Mouse (Mus musculus) midbrain, embryonic 10.5 days (tissue): ENCODE measurements around the gene Pcsk5. TPM values are rescaled to one million over a fixed set of nuclear protein-coding genes. Genes with fewer than 3 reads are reported as not detected.
"Not testable (repeated sequence)": the region's sequence is repeated elsewhere in the genome, so short reads cannot be mapped to it uniquely, and the experiment has no call there.

Experiments used
- DNase-seq: peaks from one replicate; pipeline ENCODE4 v3.0.0-alpha.2; 2017; ENCODE audit warnings: low spot score
- H3K27ac ChIP-seq: fragments of 300-500 bp; sonication (generic); replicated peaks from 2 replicates; pipeline ENCODE4 v1.5.1; 2016; ENCODE audit warnings: mild to moderate bottlenecking
- H3K27me3 ChIP-seq: fragments of 300-500 bp; sonication (generic); 2 replicates; pipeline ENCODE4 v1.6.1; 2016; ENCODE audit warnings: low read depth, mild to moderate bottlenecking; ENCODE audit not compliant: poor library complexity, severe bottlenecking
- H3K36me3 ChIP-seq: fragments of 300-500 bp; sonication (generic); 2 replicates; pipeline ENCODE4 v1.6.1; 2016; ENCODE audit warnings: mild to moderate bottlenecking, moderate library complexity
- H3K4me1 ChIP-seq: fragments of 300-500 bp; sonication (generic); 2 replicates; pipeline ENCODE4 v1.6.1; 2016
- H3K4me3 ChIP-seq: fragments of 300-500 bp; sonication (generic); 2 replicates; pipeline ENCODE4 v1.5.1; 2016; ENCODE audit warnings: mild to moderate bottlenecking, moderate library complexity
- H3K9me3 ChIP-seq: fragments of 300-500 bp; sonication (generic); replicated peaks from 2 replicates; pipeline ENCODE4 v1.6.1; 2016; ENCODE audit warnings: mild to moderate bottlenecking
- WGBS: fragments of 180-500 bp; shearing (Covaris S2); methylation state at CpG from one replicate; pipeline ENCODE4 v1.1.7; 2016; 5-methylcytosine and 5-hydroxymethylcytosine counted together
- polyA plus RNA-seq: library from polyadenylated mRNA; unstranded; fragments of >200 nt; fragmentation: Nextera tagmentation; extraction: Ambion mirVana; gene quantifications from 2 replicates; pipeline ENCODE4 v1.2.1, GENCODE M21; 2016

Gene Pcsk5
- polyA plus RNA-seq, 1 experiment from 2014 or later = 6.6 TPM

DNA sequence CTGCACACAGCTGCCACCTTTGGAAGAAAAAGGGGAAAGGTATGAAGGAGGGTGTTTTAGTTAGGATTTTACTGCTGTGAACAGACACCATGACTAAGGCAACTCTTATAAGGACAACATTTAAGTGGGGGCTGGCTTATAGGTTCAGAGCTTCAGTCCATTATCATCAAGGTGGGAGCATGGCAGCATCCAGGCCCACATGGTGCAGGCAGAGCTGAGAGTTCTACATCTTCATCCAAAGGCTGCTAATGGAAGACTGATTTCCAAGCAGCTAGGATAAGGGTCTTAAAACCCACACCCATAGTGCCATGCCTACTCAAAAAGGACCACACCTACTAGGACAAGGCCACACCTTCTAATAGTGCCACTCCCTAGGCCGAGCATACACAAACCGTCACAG is 364.3 kb downstream of the Pcsk5 start:
- H3K4me1 ChIP-seq, H3K36me3 ChIP-seq, H3K9me3 ChIP-seq, H3K27ac ChIP-seq, H3K4me3 ChIP-seq, DNase-seq, H3K27me3 ChIP-seq: not testable (repeated sequence)
- 86% methylated on average over 2 of the region's 2 CpGs for WGBS

DNA sequence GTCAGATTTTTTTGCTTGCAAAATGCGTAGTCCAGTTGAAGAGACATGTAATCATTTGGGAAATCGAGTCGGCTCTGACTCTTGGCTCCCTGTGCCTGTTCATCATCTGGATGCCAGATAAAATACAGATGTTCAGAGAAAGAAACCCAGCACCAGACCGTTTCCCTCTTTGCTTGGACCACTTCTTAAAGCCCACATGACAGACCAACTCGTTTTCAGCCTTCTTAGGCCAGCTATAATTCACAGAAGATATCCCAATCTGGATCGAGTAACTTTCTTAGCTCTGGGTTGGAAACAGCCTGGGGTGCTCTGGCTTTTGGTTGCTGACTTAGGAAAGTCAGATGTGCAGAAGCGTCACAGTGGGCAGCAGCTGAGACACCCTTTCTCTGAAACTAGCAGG is 365.6 kb downstream of the Pcsk5 start:
- Histone ChIP-seq H3K36me3 (no peaks in the 10 kb centered on the region), H3K9me3 (no peaks in the 10 kb centered on the region), H3K4me1 (no peaks in the 10 kb centered on the region), H3K4me3 (no peak overlapping the region), H3K27ac (no peak overlapping the region), H3K27me3 (no peaks in the 10 kb centered on the region)
- DNase-seq = no peak
- 81% methylated on average over 7 of the region's 7 CpGs for WGBS

DNA sequence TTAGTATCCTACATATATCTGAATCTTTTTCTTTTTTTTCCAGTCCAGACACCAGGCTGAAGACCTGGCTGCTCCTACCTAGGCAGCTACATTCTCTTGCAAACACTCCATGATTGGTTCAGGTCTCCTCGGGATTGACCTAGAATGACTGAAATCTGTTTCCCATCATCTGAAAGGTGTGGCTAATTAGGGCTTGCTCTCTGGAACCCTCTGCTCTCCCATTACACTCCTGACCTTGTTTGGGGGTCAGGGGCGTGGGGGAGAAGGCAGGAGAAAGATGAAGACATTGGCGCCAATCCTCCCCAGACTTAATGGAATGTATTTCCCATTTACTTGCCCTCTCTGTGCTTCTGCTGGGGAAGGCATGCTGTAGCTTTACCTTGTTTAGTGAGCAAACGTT is 366.2 kb downstream of the Pcsk5 start:
- DNase-seq = no peak
- H3K4me3 ChIP-seq = no peak overlapping the region
- no peaks in the 10 kb centered on the region for H3K9me3 ChIP-seq
- no peaks in the 10 kb centered on the region for H3K4me1 ChIP-seq
- H3K27me3 ChIP-seq = no peaks in the 10 kb centered on the region
- 78% methylated on average over 4 of the region's 4 CpGs for WGBS
- H3K36me3 ChIP-seq = no peaks in the 10 kb centered on the region
- no peak overlapping the region for H3K27ac ChIP-seq

DNA sequence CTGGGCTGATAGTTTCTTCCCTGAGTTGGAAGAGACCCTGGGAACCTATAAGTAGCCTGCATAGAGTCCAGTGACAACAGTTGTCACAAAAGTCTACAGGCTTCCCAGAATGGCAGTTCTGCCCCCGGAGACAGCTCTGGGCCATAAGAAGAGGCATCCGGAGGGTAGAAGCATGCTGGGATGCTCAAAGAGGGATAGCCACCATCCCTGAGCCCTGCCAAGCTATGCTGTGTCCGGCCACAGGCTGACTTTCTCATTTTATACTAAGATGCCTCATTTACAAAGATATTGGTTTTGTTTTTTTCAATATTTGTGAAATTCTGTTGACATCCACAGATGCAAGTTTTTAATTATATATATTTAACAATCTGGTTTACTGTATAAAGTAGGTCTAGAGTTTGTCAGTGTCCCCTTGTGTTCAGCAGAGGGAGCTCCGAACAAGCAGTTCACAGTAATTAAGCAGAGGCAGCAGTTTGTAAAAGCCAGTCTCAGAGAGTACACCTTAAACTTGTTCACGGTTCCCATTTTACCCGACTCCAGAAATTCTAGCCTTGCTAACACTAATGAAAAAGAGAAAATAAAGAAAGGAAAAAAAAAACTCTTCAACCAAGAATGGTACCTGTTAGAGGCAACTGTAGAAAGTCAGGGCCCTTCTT is 369.7 kb downstream of the Pcsk5 start:
- H3K36me3 ChIP-seq = no peaks in the 10 kb centered on the region
- H3K4me1 ChIP-seq = no peaks in the 10 kb centered on the region

DNA sequence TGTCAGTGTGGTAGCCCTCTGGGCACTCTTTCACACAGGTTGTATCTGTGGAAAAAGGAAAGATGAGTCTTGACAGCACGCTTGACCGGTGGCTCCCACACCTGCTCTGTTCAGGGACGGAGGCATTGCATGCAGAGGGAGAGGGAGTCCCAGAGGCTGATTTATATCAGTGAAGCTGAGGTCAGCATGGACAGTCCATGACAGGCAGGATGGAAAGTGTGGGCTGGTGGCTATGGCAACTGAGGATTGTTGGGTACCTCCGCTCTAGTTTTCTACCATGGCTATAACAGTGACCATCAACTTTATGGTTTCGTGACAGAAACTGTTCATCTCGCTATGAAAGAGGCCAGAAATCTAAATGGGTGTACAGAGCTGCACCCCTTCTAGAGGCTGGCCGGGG is 385.4 kb downstream of the Pcsk5 start:
- Histone ChIP-seq H3K4me1 (no peaks in the 10 kb centered on the region), H3K4me3 (no peak overlapping the region), H3K27ac (no peak overlapping the region), H3K9me3 (no peaks in the 10 kb centered on the region), H3K36me3 (no peaks in the 10 kb centered on the region), H3K27me3 (no peaks in the 10 kb centered on the region)
- WGBS = 91% methylated on average over 7 of the region's 7 CpGs
- DNase-seq = no peak

More for the DNA sequence above, 369.7 kb downstream of the Pcsk5 start:
- Histone ChIP-seq H3K27me3 (no peaks in the 10 kb centered on the region), H3K9me3 (no peaks in the 10 kb centered on the region), H3K27ac (no peak overlapping the region), H3K4me3 (no peak overlapping the region)
- DNase-seq = no peak
- WGBS = 65% methylated on average over 6 of the region's 6 CpGs

DNA sequence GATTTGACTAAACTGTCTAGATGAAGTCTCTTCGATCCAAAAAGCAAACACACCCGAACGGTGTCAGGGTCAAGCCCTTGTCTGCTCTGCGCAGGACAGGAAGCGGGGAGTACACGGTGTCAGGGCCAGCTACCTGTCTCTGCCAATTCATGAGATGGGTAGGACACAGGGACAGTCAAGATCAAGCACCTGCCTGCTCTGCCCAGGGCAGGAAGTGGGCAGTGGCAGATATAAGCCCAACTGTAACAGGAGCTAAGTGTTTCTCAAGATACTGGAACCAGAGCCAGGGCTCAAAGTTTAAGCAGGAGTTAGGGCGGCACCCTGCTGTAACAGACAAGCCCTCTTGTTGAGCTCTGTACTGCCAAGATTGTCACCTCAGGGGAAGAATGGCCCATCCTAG is 393.9 kb downstream of the Pcsk5 start:
- Histone ChIP-seq H3K4me1 (no peaks in the 10 kb centered on the region), H3K27ac (no peak overlapping the region), H3K27me3 (no peaks in the 10 kb centered on the region), H3K36me3 (no peaks in the 10 kb centered on the region), H3K9me3 (no peaks in the 10 kb centered on the region), H3K4me3 (no peak overlapping the region)
- DNase-seq = no peak
- 91% methylated on average over 7 of the region's 7 CpGs for WGBS

DNA sequence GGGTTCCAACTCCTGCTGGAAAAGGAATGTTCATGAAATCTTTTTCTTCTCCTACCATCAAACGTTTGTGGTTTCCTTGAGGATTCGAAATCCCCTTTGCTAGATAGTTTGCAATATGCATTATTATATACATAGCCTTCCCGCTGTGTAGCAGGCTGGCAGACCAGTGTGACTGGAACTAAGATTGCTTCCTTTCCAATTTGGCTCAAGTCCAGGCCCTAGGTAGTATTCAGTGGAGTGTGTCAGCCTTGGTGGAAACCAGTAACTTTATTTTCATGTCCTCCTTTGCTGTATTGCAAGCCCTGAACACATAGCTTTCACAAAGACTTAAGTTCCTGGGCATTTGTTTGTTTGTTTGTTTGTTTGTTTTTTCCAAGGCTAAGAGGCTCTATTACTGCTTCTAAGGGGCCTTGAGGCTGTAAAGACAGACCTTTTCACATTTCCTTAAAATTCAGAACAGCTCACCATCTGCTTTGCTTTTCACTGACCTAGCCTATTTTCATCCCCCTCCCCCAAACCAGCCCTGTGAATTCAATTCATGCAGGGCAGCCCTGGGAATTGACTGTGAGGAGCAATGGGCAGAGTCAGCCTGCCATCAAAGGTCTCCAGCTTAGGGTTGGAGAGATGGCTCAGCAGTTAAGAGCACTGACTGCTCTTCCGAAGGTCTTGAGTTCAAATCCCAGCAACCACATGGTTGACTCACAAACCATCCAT is 397.8 kb downstream of the Pcsk5 start:
- Histone ChIP-seq H3K9me3 (no peaks in the 10 kb centered on the region), H3K4me3 (no peak overlapping the region), H3K4me1 (no peaks in the 10 kb centered on the region), H3K36me3 (no peaks in the 10 kb centered on the region), H3K27ac (no peak overlapping the region), H3K27me3 (no peaks in the 10 kb centered on the region)
- DNase-seq = no peak
- whole genome bisulfite sequencing = 83% methylated on average over 4 of the region's 4 CpGs

DNA sequence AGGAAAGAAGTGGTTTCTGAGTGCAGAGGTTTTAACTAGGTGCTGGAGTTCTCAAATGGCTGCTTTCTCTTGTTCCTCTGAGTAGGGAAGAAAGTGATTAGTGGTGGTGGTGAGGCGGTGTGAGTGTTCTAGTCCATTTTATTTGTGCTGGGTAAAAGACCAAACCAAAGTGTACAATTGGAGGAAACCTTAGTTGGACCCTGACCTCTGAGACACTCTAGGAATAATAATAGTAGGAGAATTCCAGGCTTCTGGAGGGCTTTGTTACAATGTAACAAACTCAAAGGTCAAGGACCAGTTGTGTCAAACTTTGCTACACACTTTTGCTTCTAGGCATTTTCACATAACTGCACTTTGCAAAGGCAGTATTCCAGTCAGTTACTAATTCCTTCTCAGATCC is 400.8 kb downstream of the Pcsk5 start:
- Histone ChIP-seq H3K27ac (no peak overlapping the region), H3K27me3 (no peaks in the 10 kb centered on the region), H3K9me3 (no peaks in the 10 kb centered on the region), H3K36me3 (no peaks in the 10 kb centered on the region), H3K4me1 (no peaks in the 10 kb centered on the region), H3K4me3 (no peak overlapping the region)
- DNase-seq = no peak
- whole genome bisulfite sequencing = 83% methylated on average over 1 of the region's 1 CpGs

DNA sequence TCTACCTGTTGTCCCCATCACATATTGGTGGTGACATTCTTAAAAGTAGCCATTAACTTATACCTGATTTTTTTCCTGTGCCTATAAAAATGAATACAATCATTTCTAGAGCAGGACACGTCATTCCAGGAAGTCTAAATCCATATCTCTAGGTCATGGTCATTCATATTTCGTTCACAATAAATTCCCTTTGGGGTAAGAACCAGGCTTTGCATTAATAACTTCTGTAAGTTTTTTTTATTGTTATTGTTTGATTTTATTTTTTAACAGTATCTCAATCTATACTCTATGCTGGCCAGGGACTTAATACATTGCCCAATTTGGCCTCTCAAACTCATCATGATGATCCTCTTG is 408.9 kb downstream of the Pcsk5 start:
- H3K9me3 ChIP-seq = no peaks in the 10 kb centered on the region
- no peak for DNase-seq
- no peaks in the 10 kb centered on the region for H3K4me1 ChIP-seq
- 87% methylated on average over 2 of the region's 2 CpGs for WGBS
- H3K27ac ChIP-seq = no peak overlapping the region
- no peaks in the 10 kb centered on the region for H3K36me3 ChIP-seq
- H3K4me3 ChIP-seq = no peak overlapping the region
- no peaks in the 10 kb centered on the region for H3K27me3 ChIP-seq

DNA sequence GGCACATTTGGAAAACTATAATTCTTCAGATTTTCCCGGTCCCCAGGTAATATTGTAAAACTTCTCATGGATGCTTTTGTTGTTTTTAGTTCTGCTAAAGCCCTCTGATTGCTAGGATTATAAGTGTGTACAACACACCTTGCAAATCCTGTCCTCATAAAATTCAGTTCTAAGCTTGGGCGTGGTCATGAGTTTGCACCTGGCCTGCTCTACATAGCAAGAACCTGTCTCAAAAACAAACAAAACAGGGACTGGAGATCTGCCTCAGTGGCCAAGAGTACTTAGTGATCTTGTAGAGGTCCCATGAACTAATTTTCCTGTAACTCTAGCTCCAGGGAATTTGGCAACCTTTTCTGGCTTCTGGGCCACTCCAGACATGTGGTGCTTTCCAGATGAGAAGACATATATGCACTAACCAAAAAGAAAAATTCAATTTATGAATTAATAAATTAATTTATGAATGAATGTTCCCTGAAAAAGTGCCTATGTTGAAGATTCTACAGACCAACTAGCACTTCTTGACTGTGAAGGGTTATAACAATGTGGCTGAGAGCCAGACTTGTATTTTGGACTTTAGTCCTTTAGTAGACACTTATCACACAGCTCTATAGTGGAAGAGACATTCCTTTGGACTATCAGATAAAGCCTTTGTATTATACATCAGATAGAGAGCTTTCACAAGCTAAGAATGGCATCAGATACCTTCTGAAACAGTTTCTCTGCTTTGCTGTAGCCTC is 409.4 kb downstream of the Pcsk5 start:
- no peaks in the 10 kb centered on the region for H3K36me3 ChIP-seq
- H3K27ac ChIP-seq = no peak overlapping the region
- H3K9me3 ChIP-seq = no peaks in the 10 kb centered on the region
- no peak overlapping the region for H3K4me3 ChIP-seq
- no peaks in the 10 kb centered on the region for H3K27me3 ChIP-seq
- WGBS = 91% methylated on average over 2 of the region's 2 CpGs
- no peaks in the 10 kb centered on the region for H3K4me1 ChIP-seq
- no peak for DNase-seq

DNA sequence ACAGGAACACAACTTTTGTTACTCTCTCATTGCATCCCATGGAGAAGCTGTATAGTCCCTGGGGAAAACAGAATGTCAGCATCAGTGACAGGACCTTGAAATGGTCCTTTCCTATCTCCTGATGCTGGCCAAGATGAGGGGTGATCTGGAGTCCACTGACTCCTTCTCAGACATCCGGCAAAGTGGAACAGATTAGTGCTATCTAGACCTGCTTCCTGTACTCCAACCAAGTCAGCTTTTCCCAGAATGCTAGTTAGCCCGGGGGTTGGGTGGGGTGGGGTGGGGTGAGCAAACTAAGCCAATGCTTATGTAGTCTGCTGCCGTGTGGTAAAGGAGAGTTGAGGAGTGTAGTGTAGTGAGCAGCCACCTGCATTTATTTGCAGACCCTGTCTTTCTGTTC is 414.1 kb downstream of the Pcsk5 start:
- Histone ChIP-seq H3K27ac (no peak overlapping the region), H3K27me3 (no peaks in the 10 kb centered on the region), H3K36me3 (no peaks in the 10 kb centered on the region), H3K4me3 (no peak overlapping the region), H3K9me3 (no peaks in the 10 kb centered on the region), H3K4me1 (no peaks in the 10 kb centered on the region)
- DNase-seq = no peak
- 82% methylated on average over 3 of the region's 3 CpGs for WGBS

DNA sequence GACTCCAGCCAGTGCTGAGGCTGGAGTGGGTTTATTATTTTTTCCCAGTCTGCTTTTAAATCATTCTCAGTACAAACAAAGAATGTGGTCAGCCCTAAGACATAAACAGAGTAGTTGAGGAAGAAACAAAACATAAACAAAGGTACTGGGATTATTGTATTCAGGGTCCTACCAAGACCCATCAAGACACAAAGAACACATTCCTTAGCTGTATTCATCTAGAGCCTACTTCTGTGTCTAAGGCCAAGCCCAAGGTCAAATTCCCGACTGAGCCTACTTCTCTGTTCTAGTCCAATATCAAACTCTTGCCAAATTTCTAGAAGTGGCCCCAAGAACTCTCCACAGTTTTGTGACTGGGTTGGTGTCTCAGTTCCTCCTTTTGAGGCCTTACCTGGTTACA is 419.6 kb downstream of the Pcsk5 start:
- no peak for DNase-seq
- WGBS = 79% methylated on average over 1 of the region's 1 CpGs
- no peaks in the 10 kb centered on the region for H3K27me3 ChIP-seq
- no peak overlapping the region for H3K27ac ChIP-seq
- no peaks in the 10 kb centered on the region for H3K9me3 ChIP-seq
- H3K4me3 ChIP-seq = no peak overlapping the region
- H3K4me1 ChIP-seq = no peaks in the 10 kb centered on the region
- H3K36me3 ChIP-seq = no peaks in the 10 kb centered on the region

DNA sequence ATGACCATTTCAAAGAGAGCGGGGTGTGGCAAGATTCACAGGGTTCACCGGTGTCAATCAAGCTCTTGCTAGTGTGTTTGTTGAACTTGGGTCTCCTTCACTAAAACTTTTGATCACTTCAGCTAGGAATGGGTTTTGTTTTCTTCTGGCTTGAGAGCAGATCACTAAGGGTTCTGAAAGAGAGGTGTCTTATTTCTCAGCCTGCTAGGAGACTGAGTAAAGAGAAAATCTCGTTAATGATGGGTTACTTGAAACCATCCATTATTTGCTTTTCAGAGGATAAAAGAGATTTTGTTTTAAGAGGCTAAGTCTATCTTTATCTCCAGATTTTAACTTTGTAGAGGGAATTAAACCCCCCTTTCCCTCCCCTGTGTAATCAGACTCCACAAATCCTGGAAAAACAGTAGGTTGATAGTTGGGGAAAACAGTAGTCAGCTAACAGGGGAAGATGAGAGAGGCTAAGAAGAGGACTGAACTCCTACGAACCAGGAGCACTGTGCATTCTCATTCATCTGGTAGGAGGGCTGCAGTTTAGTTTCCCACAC is 424.4 kb downstream of the Pcsk5 start:
- H3K4me3 ChIP-seq = no peak overlapping the region
- 57% methylated on average over 4 of the region's 4 CpGs for WGBS
- no peaks in the 10 kb centered on the region for H3K9me3 ChIP-seq
- H3K27ac ChIP-seq = no peak overlapping the region
- H3K4me1 ChIP-seq = no peaks in the 10 kb centered on the region
- H3K27me3 ChIP-seq = no peaks in the 10 kb centered on the region
- no peak for DNase-seq
- H3K36me3 ChIP-seq = no peaks in the 10 kb centered on the region
